8 mouse cellular contexts compared by ENCODE assay signal in genomic region chr16:95824720-95825534, GRCm38 (mm10).
DNase-seq lines count a peak whose midpoint lies in the region; ATAC-seq and TF ChIP-seq lines count a peak whose summit lies in the region.

No protein-coding gene starts in this region.

- peak; percentile 62 for ATAC-seq in lung, embryonic 14.5 days (ENCODE audit: insufficient read depth)
- no peak for ATAC-seq in inflammation-experienced regulatory T-cells, adult 6 months

- no peaks in the 10 kb centered on the region for H3K9me3 ChIP-seq in lung, embryonic 14.5 days (ENCODE audit: low read depth, low read length)

- no peak overlapping the region for H3K4me3 ChIP-seq in lung, embryonic 14.5 days (ENCODE audit: low read depth, low read length)

- no peaks in the 10 kb centered on the region for H3K27me3 ChIP-seq in lung, embryonic 14.5 days (ENCODE audit: insufficient read depth, low read length)

- peak overlapping the region; percentile 79 for H3K27ac ChIP-seq in lung, embryonic 14.5 days (ENCODE audit: low read depth)

- DNase-seq in adrenal gland, adult 18-20 months (ENCODE audit: low spot score in 2 of 2): peak; percentile 38 to 39
- DNase-seq in cerebellum, adult 9-10 months: peak; percentile 66
- peak; percentile 72 to 74 for DNase-seq in heart, adult 9 months (ENCODE audit: low spot score in 2 of 2)
- DNase-seq in kidney, adult 11 months: peak; percentile 51
- DNase-seq in lung, embryonic 14.5 days: peak; percentile 79
- DNase-seq in retina, embryonic 14.5 days (ENCODE audit: low spot score): peak; percentile 24
- no peak for DNase-seq in frontal cortex, postnatal 36 days (ENCODE audit: low spot score in 2 of 2)

- H3K36me3 ChIP-seq in lung, embryonic 14.5 days (ENCODE audit: insufficient read depth): no peaks in the 10 kb centered on the region

- H3K9ac ChIP-seq in lung, embryonic 14.5 days: no peak overlapping the region

- no peak for TF ChIP-seq CTCF in lung, embryonic 14.5 days (IDR thresholded peaks at IDR 0.05; ENCODE audit: low read depth)

- WGBS in lung, embryonic 14.5 days: 6% methylated on average over 7 of the region's 7 CpGs

- peak overlapping the region; percentile 8; the same call in 1 of the 2 replicates for H3K4me2 ChIP-seq in lung, embryonic 14.5 days

- peaks cover 23% of the 10 kb centered on the region for H3K4me1 ChIP-seq in lung, embryonic 14.5 days (ENCODE audit: insufficient read depth)

Comparison
In these comparisons a context has a peak if more than half of its experiments do, and no peak if none do; other contexts are left out.
1. DNase-seq: peak in adrenal gland, adult 18-20 months (2 of 2), cerebellum, adult 9-10 months (single experiment), heart, adult 9 months (2 of 2), kidney, adult 11 months (single experiment), lung, embryonic 14.5 days (single experiment) and retina, embryonic 14.5 days (single experiment); none in frontal cortex, postnatal 36 days (0 of 2).